Mouse (Mus musculus) ovary, adult 10 weeks (tissue): ENCODE measurements around the gene Prss2. TPM values are rescaled to one million over a fixed set of nuclear protein-coding genes. Genes with fewer than 3 reads are reported as not detected.

Experiments used
- polyA plus RNA-seq: library from polyadenylated mRNA; stranded (reverse); fragments of 350-450 nt; fragmentation: Illumina TruSeq; extraction: RNeasy Lipid Tissue Mini Kit (QIAGEN cat#74804); gene quantifications from one replicate; pipeline ENCODE4 v1.2.3, GENCODE M21; 2014

Gene Prss2
- 1.3 TPM for polyA plus RNA-seq

DNA sequence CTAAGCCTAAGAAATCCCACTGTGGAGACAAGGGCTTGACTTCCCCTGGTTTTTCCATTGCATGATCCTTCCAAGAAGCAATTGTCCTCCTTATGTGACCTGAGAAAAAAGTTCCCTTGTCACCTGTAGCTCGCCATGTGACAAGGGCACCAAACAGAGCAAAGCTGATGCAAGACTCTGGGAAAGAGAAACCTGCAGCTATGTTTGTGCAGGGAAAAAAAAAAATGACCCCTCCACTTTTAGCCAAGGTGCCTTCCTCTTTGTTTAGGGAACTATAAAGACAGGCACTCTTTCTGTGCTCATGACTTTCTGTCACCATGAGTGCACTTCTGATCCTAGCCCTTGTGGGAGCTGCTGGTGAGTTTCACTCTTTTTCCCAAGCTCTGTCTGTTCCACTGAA lies at the start of gene Prss2:
Gene Prss2 (plus strand): TSS at position 301 of the 400 bp plus-strand sequence.

Other genes with a start within 250 kb of the Prss2 start
- gene Try4, start 219.5 kb upstream of the Prss2 start, polyA plus RNA-seq: not detected
- gene Try5, start 204.9 kb upstream of the Prss2 start, polyA plus RNA-seq: not detected
- gene Try10, start 167.7 kb upstream of the Prss2 start, polyA plus RNA-seq: not detected
- gene Prss3, start 144.1 kb upstream of the Prss2 start, polyA plus RNA-seq: not detected
- not detected for gene Gm5771, start 129.4 kb upstream of the Prss2 start, polyA plus RNA-seq
- not detected for gene Gm10334, start 75.6 kb upstream of the Prss2 start, polyA plus RNA-seq
- gene Prss1, start 62.9 kb upstream of the Prss2 start, polyA plus RNA-seq: not detected
- 0.31 TPM for gene Ephb6, start 83.7 kb downstream of the Prss2 start, polyA plus RNA-seq
- gene Trpv6, start 114.6 kb downstream of the Prss2 start, polyA plus RNA-seq: 0.14 TPM
- gene Trpv5, start 159.0 kb downstream of the Prss2 start, polyA plus RNA-seq: not detected
- not detected for gene Llcfc1, start 162.6 kb downstream of the Prss2 start, polyA plus RNA-seq
- gene Kel, start 182.6 kb downstream of the Prss2 start, polyA plus RNA-seq: not detected